Mouse (Mus musculus) 3134 (cell line): Measurements from ENCODE around the gene Map2k5.
A peak's percentile ranks its signal among the peaks of the same experiment; 100 is the strongest.

ENCODE experiments used
- DNase-seq: peaks from one replicate; pipeline ENCODE4 v3.0.0-alpha.2; 2011; ENCODE audit warnings: low spot score; ENCODE audit not compliant: insufficient read length; ENCODE audit errors: extremely low read depth

Map2k5 gene

GRCm38 (mm10) chr9:63135801-63136200 lies 241.9 kb downstream of the Map2k5 start:
- DNase-seq, result no peak

DNA sequence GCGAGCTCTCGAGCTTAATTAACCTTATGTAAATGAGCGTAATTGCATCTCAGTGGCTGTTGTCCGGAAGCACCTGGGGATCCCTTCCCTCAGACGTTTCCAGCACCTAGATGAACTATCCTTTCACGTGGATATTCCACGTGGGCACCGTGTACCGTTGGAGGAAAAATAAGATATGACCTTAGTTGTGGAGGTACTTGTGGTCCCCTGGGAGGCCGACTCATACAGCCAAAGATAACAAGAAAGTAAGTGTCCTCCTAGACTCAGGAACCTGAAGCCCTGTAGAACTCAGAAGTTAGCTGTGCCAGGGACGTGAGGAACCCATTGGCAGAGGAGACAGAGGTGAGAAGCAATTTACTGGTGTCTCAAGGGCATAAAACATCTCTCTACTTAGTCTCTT lies 242.3 kb downstream of the Map2k5 start:
- no peak for DNase-seq

- no peak for DNase-seq
Observed at GRCm38 (mm10) chr9:63133659-63134058, 244.0 kb downstream of the Map2k5 start.

DNA sequence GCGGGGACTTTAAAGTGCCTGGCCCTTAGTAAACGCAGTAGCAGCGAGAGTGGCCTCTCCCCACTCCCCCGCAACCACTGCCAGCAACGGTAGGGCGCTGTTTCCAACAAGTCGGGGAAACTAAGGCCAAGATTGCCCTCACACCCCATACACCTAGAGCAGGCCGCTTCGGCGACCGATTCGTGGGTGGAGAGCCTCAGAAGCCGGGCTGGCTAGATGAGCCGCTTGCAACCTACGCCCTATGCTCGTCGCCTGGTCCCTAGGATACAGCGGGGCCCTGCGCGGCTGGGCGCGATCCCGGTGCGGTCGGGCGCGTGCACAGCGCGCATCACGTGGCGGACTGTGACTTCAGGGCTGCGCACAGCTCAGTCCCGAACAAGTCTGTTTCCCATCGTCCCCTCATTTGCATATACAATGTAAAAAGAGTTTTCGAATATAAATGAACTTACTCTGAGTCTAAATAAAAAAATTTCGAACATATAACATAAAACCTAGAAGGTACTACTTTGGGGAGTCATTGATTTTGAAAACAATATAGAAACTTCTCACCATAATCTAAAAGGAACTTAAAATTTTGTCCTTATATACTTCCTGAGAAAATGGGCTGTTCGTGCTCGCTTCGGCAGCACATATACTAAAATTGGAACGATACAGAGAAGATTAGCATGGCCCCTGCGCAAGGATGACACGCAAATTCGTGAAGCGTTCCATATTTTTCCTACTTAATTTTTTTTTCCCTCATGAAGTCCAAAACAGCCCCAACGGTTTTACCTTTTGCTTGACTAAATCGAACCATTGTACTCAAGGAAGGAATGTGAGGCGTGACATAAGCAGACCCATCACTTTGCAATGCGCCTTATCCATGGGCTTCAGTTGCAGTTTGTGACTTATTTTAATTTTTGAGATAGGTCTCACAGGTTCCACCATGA lies 244.8 kb downstream of the Map2k5 start:
- peak; percentile 98 for DNase-seq

GRCm38 (mm10) chr9:63131957-63132602 lies 245.6 kb downstream of the Map2k5 start:
- no peak for DNase-seq

GRCm38 (mm10) chr9:63129641-63130041 lies 248.1 kb downstream of the Map2k5 start:
- DNase-seq, result peak; percentile 57

GRCm38 (mm10) chr9:63124512-63124911 lies 253.2 kb downstream of the Map2k5 start:
- DNase-seq, result no peak

GRCm38 (mm10) chr9:63123451-63124438 lies 254.0 kb downstream of the Map2k5 start:
- peak; percentile 90 for DNase-seq

- no peak for DNase-seq
Observed at GRCm38 (mm10) chr9:63122161-63122833, 255.4 kb downstream of the Map2k5 start.

DNA sequence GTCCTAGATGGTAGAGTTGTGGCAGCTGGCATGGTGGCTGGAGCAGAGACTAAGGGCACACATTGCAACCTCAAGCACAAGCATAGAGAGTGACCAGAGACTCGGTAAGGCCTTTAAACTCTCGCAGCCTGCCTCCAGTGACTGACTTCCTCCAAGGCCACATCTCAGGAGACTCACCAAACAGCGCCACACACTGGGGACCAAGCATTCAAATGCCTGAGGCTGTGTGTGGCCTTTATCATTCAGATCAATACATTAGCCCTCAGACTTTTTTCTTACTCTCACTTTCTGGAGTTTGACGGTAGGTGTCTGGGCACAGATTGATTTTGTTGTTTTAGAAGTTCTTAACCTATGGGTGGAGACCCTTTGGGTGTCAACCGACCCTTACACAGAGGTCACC lies 259.3 kb downstream of the Map2k5 start:
- DNase-seq, result no peak
